Comparison of ENCODE assay signal across 22 mouse cellular contexts in the genomic region with DNA sequence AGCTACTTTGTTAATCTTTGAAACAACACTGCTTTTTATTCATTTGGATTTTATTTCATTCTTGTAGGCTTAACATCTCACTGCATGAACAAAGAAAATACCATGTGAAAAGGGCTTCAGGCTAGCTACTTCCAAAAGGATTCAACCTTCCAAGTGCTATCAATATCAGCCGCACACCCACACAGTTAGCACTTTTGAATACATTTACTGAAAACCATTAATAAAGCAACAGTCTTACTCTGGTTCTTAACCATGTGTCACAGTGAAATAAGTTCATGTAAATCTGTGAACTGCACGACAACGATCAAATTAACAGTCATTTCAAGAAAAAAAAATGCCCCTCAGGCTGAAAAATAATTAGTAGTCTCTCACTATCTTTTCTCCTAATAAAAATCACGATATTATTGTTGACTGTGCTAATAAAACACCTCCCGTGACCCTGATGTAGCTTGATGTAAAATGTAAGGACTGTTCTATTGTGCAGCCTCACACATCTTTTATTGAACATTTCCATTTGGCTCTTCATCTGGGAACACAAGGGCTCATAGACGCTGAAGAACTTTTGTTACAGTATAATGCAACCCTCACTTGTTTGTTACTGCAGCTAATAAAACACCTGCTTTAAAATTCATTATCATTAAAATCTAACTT.
"Had no signal": no experiment of that assay in that cellular context is flagged by ENCODE, and none has a peak within 500 bp of the region (broad histone marks: within the 10 kb centered on the region; RNA-seq: fewer than 3 reads in every experiment).

No protein-coding gene starts in this region.

- H3K27me3 ChIP-seq: limb, embryonic 12.5 days; limb, embryonic 15.5 days; liver, embryonic 12.5 days; liver, embryonic 15.5 days; lung, embryonic 15.5 days; megakaryocyte, embryonic 14.5 days; neural tube, embryonic 13.5 days had no signal

- H3K4me1 ChIP-seq: limb, embryonic 12.5 days; limb, embryonic 15.5 days; liver, embryonic 12.5 days; liver, embryonic 15.5 days; lung, embryonic 15.5 days; megakaryocyte, embryonic 14.5 days; neural tube, embryonic 13.5 days had no signal

- H3K4me3 ChIP-seq: limb, embryonic 12.5 days; limb, embryonic 15.5 days; liver, embryonic 12.5 days; liver, embryonic 15.5 days; lung, embryonic 15.5 days; megakaryocyte, embryonic 14.5 days; myocyte; neural tube, embryonic 13.5 days had no signal

- H3K4me2 ChIP-seq: limb, embryonic 12.5 days; limb, embryonic 15.5 days; liver, embryonic 12.5 days; liver, embryonic 15.5 days; lung, embryonic 15.5 days; midbrain, embryonic 11.5 days; neural tube, embryonic 13.5 days had no signal

- ATAC-seq: liver, embryonic 12.5 days had no signal

- H3K27ac ChIP-seq: limb, embryonic 12.5 days; limb, embryonic 15.5 days; liver, embryonic 12.5 days; liver, embryonic 15.5 days; lung, embryonic 15.5 days; neural tube, embryonic 13.5 days had no signal

- DNase-seq: kidney, adult 18-20 months; kidney, adult 9 months; kidney, postnatal 14 days; kidney, postnatal 4 days; left cerebral cortex, postnatal 4 days; lung, adult 18-20 months; lung, postnatal 10 days; lung, postnatal 36 days; retina, postnatal 1 day; right cerebral cortex, postnatal 25 days; spleen, adult 18-20 months; thymus, adult 18-20 months; thymus, postnatal 36 days had no signal

- H3K9me3 ChIP-seq: limb, embryonic 12.5 days; limb, embryonic 15.5 days; liver, embryonic 12.5 days; liver, embryonic 15.5 days; lung, embryonic 15.5 days; megakaryocyte, embryonic 14.5 days; neural tube, embryonic 13.5 days had no signal

- H3K36me3 ChIP-seq: limb, embryonic 12.5 days; limb, embryonic 15.5 days; liver, embryonic 12.5 days; liver, embryonic 15.5 days; lung, embryonic 15.5 days; neural tube, embryonic 13.5 days had no signal

- H3K9ac ChIP-seq: limb, embryonic 12.5 days; limb, embryonic 15.5 days; liver, embryonic 12.5 days; liver, embryonic 15.5 days; lung, embryonic 15.5 days; neural tube, embryonic 13.5 days had no signal
